Mouse (Mus musculus) frontal cortex, adult 2 months (tissue): Measurements from ENCODE around the gene She. TPM values are rescaled to one million over a fixed set of nuclear protein-coding genes. Genes with fewer than 3 reads are reported as not detected.
"Not testable (repeated sequence)": the region's sequence is repeated elsewhere in the genome, so short reads cannot be mapped to it uniquely, and the experiment has no call there.

Experiments used
- DNase-seq, 2 experiments: peaks; one replicate each; pipeline ENCODE4 v3.0.0; 2022; ENCODE audit warnings: low spot score in 1 of 2; ENCODE audit errors: extremely low spot score in 1 of 2
- polyA plus RNA-seq: library from polyadenylated mRNA; depleted of rRNA; stranded (reverse); fragments of >200 nt; gene quantifications from 2 replicates; pipeline ENCODE4 v1.2.3, GENCODE M21; 2012; rRNA removed

The She gene
- polyA plus RNA-seq, result 2.0 and 2.4 TPM in 2 replicates

GRCm38 (mm10) chr3:89830815-89831591, at the start of gene She:
She (plus strand) TSS chr3:89831370.
- no peak for DNase-seq

DNA sequence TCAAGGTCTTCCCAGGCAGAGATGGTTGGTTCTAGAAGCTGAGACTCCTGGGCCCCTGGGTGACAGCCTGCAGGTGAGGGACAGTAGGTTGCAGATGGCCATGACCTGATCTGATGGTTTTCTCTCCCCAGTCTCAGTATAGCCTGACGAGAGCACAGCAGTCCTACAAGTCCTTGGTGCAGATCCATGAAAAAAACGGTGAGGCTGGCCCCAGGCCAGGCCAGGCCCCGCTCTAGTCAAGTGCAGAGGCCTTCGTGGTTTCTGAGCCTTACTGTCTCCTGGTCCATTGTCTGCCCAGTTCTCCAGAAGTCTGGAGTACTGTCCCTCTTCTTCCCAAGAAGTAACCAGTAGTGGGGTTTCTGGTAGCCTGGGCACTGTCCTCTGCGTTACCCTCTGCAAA, 49.5 kb upstream of the She start:
- DNase-seq, result no peak

DNA sequence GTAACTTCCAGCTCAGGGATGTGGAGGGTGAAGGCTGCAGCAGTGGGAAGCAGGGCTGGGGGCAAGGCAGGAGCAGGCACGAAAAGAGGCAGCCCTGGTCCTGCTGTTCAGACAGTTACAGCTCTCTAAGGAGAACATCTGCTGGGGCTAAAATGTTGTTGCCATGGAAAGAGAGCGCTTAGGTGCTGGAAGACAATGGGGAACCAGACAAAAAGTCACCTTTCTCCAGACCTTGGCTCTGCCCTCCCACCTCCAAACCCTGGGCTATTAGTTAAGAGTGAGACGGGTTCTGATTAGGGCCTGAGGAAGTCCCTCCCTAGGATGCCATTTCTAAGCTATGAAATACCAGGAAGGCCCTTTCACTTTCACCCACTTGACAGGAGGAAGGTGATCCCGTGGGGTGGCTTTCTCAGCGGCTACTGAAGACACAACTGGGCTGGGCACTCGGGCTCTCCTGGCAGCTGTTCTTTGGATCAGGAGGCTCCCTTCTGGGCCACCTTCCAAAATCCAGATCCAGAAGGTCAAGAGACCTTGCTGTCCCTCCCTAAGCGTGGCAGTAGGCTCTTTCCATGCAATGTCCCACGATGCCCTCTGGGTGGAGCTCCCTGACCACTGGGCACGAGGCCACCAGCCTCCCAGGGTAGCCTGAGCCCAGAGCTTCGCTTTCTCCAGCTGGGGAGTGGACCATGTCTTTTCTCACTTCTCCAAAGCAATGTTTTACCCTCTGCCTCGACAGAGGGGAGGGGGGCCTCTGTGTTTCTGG, 46.0 kb upstream of the She start:
- peak in 1 of 2 experiments; percentile 69 for DNase-seq

DNA sequence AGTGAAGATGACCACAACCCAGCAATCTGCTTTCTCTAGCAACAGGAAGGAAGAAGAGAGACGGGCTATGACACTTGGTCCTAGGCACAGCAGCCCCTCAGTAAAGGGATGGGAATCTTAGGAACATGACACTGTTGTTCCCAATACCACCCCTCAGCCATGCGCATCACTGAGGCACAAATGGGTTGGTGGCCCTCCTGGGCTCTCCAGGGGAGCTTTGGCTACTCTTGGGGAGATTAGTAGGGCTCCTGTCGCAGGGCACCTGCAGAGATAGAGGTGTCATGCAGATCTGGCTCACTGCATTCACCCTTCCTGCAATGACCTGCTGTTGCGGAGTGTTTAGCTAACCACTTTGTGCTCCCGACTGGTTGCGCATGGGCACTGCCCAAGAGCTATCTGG, 44.9 kb upstream of the She start:
- DNase-seq, result no peak

DNA sequence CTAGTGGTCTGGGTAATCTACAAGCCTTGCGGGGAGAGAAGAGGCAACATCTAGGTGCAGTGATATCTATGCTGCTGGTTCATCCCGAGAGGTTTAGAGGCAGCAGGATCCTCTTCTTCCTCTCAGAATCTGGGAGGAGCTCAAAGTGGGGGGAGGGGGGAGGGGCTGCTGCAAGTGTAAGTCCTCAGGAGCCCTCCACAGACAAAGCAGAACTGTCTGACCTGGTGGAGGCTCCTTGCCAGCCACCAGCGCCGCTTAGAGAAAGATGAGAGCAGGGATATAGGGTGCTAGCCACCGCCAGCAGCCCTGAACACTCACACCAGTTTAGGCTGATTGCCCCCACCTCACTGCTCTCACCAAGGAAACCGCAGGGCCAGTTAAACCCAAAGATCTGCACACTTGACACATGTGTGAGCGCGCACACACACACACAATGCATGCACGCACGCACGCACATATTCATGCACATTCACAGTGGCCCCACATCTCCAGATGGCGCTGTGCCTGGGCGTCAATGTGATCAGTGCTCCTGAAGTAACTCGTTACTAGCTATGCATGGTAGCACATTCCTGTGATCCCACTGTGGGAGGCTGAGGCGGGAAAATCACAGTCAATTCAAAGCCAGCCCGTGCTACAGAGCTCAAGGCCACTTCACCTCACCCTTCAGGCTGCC, 42.4 kb upstream of the She start:
- DNase-seq, result no peak

DNA sequence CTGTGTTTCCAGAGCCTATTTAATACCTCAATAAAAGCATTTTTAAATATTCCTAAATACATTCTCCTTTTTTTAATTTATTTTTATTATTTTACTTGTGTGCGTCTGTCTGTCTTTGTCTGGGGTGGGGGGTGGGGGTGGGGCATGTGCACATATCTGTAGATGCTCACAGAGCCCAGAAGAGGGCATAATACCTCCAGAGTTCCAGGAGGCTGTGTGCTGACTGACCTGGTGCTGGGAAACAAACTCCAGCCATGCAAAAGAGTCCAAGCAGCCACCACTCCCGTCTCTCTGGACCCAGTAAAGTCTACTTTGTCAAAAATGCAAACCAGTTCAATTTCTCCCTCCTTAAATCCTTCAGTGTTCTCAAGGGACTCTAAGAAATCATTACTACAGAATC, 36.6 kb upstream of the She start:
- no peak for DNase-seq

GRCm38 (mm10) chr3:89795746-89796145, 35.4 kb upstream of the She start:
- DNase-seq, result no peak

GRCm38 (mm10) chr3:89796358-89796757, 34.8 kb upstream of the She start:
- no peak for DNase-seq

DNA sequence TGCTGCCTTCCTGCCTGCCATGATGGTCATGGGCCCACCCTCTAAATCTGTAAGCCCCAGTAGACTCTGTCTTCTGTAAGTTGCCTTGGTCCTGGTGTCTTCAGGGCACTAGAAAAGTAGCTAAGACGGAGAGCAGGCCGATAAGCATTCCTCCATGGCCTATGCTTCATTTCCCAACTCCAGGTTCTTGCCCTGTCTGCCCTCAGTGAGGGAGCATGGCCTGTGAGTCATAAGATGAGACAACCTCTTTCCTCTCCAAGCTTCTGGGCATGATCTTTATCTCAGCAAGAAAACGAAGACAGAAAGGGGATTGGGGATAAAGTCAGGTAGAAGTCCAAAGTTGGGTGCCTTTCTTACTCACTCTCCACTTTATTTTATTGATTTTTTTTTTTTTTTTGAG, 32.7 kb upstream of the She start:
- DNase-seq, result no peak

DNA sequence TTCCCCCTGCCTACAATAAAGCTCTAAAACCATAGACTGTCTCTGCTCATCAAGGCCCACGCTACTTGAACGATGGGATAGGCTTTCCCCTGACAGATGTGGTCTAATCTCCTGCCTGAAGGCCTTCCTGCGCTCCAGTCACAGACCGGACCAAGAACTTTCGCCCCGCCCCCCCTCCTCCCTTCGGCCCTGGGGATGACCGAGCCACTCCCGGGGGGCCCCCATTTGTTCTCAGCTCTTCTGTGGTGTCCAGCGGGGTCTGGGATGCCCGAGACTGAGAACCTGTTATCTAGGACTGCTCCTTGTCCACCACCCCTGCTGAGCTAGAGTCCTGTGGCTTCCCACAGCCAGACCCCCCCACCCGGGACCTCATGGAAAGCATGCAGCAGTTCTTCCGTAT, 31.7 kb upstream of the She start:
- DNase-seq, result no peak

DNA sequence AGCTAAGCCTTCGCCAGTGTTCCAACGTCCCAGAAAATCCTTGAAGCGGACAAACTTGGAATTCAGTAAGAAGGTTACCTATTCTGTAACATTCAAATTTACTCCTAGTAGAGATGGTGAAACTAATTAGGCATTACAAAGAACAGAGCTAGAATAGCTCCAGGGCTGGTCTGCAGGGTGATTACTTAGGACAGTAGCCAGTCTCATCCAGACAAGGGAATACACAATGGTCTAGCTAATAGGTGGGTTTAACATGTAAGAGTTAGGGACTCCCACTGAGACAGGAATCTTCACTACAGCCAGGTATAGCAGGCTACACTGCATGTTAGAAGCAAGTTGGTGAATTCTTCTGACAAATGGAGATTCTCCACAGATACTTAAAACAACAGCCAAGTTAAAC, 31.1 kb upstream of the She start:
- DNase-seq, result not testable (repeated sequence)

- no peak for DNase-seq
These were observed 30.2 kb upstream of the She start for GRCm38 (mm10) chr3:89800774-89801506.

DNA sequence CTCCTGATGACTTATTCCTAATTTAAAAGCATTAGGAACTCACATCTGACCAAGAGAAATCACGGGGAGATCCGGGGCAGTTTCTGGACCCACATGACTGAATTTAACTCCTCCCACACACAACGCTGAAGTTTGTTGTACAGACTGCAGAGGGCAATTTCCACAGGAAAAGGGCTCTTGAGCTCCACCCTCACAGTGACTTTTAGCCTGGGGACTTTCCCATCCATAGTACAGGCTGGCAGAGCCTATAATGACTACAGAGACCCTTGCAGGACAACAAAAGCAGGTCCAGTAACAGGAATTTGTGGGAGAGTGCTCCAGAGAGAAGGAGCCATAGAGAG, 29.7 kb upstream of the She start:
- no peak for DNase-seq

DNA sequence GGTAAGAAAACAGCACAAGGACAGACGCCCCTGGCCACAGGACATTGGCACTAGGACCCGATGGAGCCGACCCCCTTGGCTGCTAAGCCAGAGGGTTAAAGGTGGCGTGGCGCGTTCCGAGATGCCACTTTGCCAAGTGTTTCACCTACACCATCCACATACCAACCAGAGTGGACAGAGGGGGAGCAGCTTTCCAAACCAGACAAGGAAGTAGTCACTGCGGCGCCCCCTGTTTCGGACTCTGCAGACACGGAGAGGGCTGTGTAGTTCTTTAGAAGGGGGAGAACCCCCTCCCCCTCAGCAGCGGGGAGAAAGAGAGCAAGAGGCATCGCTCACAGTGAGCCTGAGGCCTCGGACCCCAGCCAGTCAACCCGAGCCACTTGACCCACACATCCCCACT, 28.3 kb upstream of the She start:
- DNase-seq, result no peak

GRCm38 (mm10) chr3:89805179-89805578, 26.0 kb upstream of the She start:
- DNase-seq, result no peak

GRCm38 (mm10) chr3:89806751-89807150, 24.4 kb upstream of the She start:
- no peak for DNase-seq

GRCm38 (mm10) chr3:89807171-89807570, 24.0 kb upstream of the She start:
- no peak for DNase-seq

- DNase-seq, result no peak
These were observed 23.3 kb upstream of the She start for GRCm38 (mm10) chr3:89807881-89808280.

GRCm38 (mm10) chr3:89808638-89809037, 22.5 kb upstream of the She start:
- no peak for DNase-seq

DNA sequence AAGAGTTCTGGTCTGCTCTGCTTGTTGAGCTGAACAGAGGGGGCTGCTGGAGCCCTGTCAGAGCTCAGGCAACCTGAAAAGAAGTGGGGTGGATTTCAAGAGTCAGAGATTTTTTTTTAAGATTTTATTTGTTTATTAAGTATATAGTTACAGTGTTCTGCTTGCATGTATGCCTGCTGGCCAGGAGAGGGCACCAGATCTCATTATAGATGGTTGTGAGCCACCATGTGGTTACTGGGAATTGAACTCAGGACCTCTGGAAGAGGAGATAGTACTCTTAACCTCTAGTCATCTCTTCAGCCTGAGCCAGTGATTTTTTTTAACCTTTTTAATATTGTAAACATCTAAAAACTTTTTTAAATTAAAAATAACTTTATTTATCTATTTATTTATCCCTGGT, 20.3 kb upstream of the She start:
- DNase-seq, result no peak

DNA sequence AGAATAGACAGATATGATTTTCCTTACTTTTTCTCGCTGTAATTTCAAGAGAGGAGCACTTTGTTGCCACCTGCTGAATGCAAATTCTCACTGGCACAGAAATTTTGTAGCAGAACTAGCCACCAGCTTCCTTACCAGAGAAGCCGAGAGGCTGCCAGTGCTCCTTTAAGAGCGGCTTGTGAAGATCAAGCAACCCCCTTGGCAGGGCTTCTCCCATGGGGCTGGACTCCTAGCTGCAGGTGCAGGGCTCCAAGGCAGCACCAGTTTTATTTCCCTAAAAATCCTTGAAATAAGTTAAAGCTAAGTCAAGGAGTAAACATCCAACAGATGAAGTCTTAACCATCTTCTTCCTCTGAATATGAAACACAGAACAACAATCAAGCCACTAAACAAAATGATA, 19.0 kb upstream of the She start:
- no peak for DNase-seq
